Mouse (Mus musculus) ES-Bruce4 (cell line): ENCODE results near the gene Tuba1c. TPM values are rescaled to one million over a fixed set of nuclear protein-coding genes. Genes with fewer than 3 reads are reported as not detected.
"Not testable (repeated sequence)": the region's sequence is repeated elsewhere in the genome, so short reads cannot be mapped to it uniquely, and the experiment has no call there.

Experiments used
- H3K27ac ChIP-seq: 2 replicates; pipeline ENCODE4 v1.5.1; 2012; ENCODE audit warnings: low read length, inconsistent platforms; ENCODE audit not compliant: insufficient read depth
- H3K27me3 ChIP-seq: 2 replicates; pipeline ENCODE4 v1.6.1; 2012; ENCODE audit warnings: mild to moderate bottlenecking, low read length, inconsistent platforms; ENCODE audit not compliant: control insufficient read depth, poor library complexity, insufficient read depth, severe bottlenecking
- H3K36me3 ChIP-seq: 2 replicates; pipeline ENCODE4 v1.6.1; 2012; ENCODE audit warnings: inconsistent platforms, mild to moderate bottlenecking, low read length, moderate library complexity; ENCODE audit not compliant: control insufficient read depth, poor library complexity, insufficient read depth, severe bottlenecking
- H3K4me1 ChIP-seq: one replicate; pipeline ENCODE4 v1.8.1; 2011; ENCODE audit warnings: low read length; ENCODE audit not compliant: control insufficient read depth, insufficient read depth
- H3K4me3 ChIP-seq: 2 replicates; pipeline ENCODE4 v1.5.1; 2011; ENCODE audit warnings: low read depth, mild to moderate bottlenecking, low read length
- H3K9ac ChIP-seq: 2 replicates; pipeline ENCODE4 v1.6.1; 2012; ENCODE audit warnings: low read depth, mild to moderate bottlenecking, inconsistent platforms; ENCODE audit not compliant: poor library complexity, severe bottlenecking
- H3K9me3 ChIP-seq: replicated peaks from 2 replicates; pipeline ENCODE4 v1.6.1; 2012; ENCODE audit warnings: mild to moderate bottlenecking, low read length, inconsistent platforms; ENCODE audit not compliant: control insufficient read depth, poor library complexity, insufficient read depth, severe bottlenecking
- CTCF ChIP-seq: IDR thresholded peaks from one replicate; pipeline ENCODE4 v1.8.1; 2011; ENCODE audit warnings: low read depth, low read length
- EP300 ChIP-seq: IDR thresholded peaks from 2 replicates; pipeline ENCODE4 v1.6.1; 2011; ENCODE audit warnings: low read depth, low read length; ENCODE audit not compliant: insufficient read depth
- POLR2A ChIP-seq: IDR thresholded peaks from one replicate; pipeline ENCODE4 v1.8.1; 2011; ENCODE audit warnings: low read length; ENCODE audit not compliant: insufficient read depth
- polyA plus RNA-seq: library from polyadenylated mRNA; stranded (reverse); fragments of >200 nt; gene quantifications from 2 replicates; pipeline ENCODE4 v1.2.4, GENCODE M21; 2011; ENCODE audit warnings: low read depth; ENCODE audit not compliant: missing spikeins, insufficient read depth, insufficient read length

Tuba1c gene
- polyA plus RNA-seq, 1 experiment, result 407 TPM

DNA sequence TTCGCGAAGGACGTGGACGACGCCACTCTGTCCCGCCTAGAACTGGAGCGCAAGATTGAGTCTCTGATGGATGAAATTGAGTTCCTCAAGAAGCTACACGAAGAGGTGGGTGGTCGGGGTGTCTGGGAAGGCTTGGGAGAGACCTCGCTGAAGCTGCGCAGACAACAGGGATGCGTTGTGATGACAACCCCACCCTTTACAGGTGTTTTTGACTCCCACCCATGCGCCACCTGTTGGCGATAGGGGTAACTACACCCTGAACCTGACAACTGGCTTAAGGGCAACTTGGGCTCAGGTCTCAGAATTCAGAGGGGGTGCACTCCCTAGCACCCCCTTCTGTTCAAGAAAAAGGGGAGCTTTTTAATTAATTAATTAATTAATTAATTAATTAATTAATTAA is 26.6 kb downstream of the Tuba1c start:
- Histone ChIP-seq H3K4me3 (peak overlapping the region; percentile 62), H3K27me3 (0 out of 2 replicates have a peak, but pooled peaks cover 2% of the 10 kb centered on the region), H3K9ac (no peak overlapping the region), H3K4me1 (peaks cover 2% of the 10 kb centered on the region), H3K36me3 (no peaks in the 10 kb centered on the region), H3K9me3 (no peaks in the 10 kb centered on the region), H3K27ac (no peak overlapping the region)
- TF ChIP-seq POLR2A, result no peak
- peak; percentile 52; the same call in 1 of the 2 replicates for TF ChIP-seq EP300
- TF ChIP-seq CTCF, result peak; percentile 82

DNA sequence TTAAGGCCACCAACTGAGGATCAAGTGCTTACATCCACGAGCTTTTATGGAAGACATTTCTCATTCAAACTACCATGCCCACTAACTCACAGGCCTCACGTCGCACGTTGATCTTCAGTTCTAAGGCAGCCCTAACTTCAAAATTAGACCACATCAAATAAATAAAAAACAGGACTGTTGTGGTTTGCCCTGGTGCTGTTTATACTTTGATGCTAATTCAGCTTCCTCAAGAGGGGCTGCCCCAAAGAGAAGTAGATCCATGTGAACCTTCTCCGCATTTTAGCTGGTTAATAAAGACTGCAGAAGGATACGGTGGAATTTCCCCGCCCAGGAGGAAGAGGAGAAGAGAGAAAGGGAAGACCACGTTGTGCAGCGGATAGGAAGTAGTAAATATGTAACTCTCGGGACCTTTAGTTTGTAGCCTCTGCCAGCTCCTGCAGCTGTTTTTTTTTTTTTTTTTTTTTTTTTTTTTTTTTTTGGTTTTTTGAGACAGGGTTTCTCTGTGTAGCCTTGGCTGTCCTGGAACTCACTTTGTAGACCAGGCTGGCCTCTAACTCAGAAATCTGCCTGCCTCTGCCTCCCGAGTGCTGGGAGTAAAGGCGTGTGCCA is 36.0 kb downstream of the Tuba1c start:
- Histone ChIP-seq H3K27ac (no peak overlapping the region), H3K27me3 (no peaks in the 10 kb centered on the region; the same call in 1 of the 2 replicates), H3K9me3 (no peaks in the 10 kb centered on the region), H3K36me3 (no peaks in the 10 kb centered on the region), H3K9ac (no peak overlapping the region), H3K4me1 (no peaks in the 10 kb centered on the region), H3K4me3 (no peak overlapping the region)
- no peak for TF ChIP-seq CTCF
- no peak for TF ChIP-seq EP300
- TF ChIP-seq POLR2A, result no peak

DNA sequence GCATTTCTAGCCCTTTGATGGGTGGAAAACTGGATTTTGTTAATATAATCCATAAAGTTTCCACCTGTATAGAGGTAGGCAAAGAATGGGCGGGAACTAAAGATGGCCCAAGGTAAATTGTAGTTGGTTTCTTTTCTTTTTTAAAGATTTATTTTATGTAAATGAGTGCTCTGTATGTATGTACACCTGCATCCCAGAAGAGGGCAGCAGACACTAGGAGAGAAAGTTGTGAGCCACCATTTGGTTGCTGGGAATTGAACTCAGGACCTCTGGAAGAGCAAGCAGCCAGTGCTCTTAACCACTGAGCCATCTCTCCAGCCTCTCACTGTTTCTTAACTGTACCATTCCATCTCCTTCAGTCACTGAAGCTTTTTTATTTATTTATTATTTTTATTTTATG is 42.3 kb downstream of the Tuba1c start:
- no peak overlapping the region for H3K27ac ChIP-seq
- no peaks in the 10 kb centered on the region for H3K4me1 ChIP-seq
- H3K9ac ChIP-seq, result no peak overlapping the region
- no peaks in the 10 kb centered on the region for H3K27me3 ChIP-seq
- peaks cover 5% of the 10 kb centered on the region for H3K36me3 ChIP-seq
- TF ChIP-seq EP300 (no peak), POLR2A (no peak), CTCF (no peak)
- H3K9me3 ChIP-seq, result no peaks in the 10 kb centered on the region
- H3K4me3 ChIP-seq, result no peak overlapping the region

DNA sequence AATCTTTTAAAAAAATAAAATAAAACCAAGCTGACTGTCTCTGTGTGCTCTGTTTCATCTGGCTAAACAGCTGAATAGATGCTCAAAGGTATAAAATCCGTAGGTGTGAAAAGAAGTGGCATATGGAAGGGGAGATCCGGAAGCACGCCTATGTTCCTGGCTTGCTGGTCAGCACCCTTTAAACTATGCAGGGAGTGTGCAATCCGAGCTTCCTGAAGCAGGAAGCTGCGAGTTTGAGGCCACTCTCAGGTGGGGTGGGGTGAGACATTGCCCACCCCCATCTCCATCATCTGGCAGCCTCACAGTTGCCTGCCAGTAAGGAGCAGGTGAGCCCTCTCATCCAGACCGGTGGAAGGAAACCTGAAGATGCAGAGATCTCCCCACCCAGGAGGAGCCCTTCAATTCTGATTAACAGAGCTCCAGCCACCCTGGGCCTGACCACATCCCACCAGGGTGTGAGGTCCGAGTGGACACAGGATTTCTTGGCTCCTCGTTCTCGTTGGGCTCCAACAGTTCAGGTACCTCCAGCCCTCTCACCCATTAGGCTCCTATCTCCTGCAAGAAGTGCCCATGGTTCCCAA is 44.4 kb downstream of the Tuba1c start, which contains the start of gene Troap:
Gene Troap, plus strand, starts transcription at position 557 of the 581 bp plus-strand sequence.
- H3K9ac ChIP-seq, result peak within 1 kb of the TSS; percentile 83
- H3K9me3 ChIP-seq, result no peaks in the 10 kb centered on the region
- H3K27me3 ChIP-seq, result no peaks in the 10 kb centered on the region
- H3K27ac ChIP-seq, result peak within 1 kb of the TSS; percentile 88
- H3K36me3 ChIP-seq, result peaks cover 18% of the 10 kb centered on the region
- H3K4me1 ChIP-seq, result no peaks in the 10 kb centered on the region
- no peak for TF ChIP-seq EP300
- TF ChIP-seq POLR2A, result peak; percentile 59
- TF ChIP-seq CTCF, result no peak
- peak within 1 kb of the TSS; percentile 92 for H3K4me3 ChIP-seq

DNA sequence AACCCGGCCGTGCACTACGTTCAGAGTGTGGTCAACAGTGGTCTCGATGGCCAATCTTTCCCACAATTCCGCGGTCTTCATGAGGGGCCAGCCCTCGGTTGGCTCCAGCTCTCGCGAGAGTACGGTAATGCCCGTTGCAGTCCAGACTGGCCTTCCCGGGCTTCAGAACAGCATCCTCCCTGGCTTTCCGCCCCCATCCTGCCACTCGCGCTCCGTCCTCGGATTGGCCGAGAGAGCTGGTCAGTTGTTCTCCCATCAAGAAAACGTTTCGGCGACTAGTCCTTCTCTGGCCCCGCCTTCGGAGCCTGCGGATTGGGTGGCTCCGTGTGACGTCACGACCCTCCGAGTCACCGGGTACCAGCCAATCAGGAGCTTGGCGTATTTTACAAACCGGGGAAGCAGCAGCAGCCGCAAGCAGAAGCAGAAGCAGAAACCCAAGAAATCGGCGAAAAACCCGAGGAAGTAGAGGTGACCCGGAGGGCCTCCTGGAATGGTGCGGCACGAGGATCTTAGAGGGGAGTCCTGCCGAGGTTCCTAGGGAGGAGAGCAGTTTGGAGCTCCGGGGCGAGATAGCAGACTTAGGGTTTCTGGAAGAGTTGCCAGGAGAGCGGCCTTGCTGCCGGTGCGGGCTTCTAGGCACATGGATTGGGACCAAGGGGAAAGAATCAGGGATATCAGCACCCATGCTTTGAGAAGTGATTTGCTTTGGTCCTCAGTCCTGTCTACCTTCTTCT is 45.1 kb downstream of the Tuba1c start:
- Histone ChIP-seq H3K9me3 (no peaks in the 10 kb centered on the region), H3K4me1 (no peaks in the 10 kb centered on the region), H3K36me3 (peaks cover 18% of the 10 kb centered on the region), H3K27me3 (no peaks in the 10 kb centered on the region), H3K4me3 (peak overlapping the region; percentile 92), H3K9ac (peak overlapping the region; percentile 83), H3K27ac (peak overlapping the region; percentile 88)
- TF ChIP-seq POLR2A, result peak; percentile 3
- TF ChIP-seq EP300, result no peak

DNA sequence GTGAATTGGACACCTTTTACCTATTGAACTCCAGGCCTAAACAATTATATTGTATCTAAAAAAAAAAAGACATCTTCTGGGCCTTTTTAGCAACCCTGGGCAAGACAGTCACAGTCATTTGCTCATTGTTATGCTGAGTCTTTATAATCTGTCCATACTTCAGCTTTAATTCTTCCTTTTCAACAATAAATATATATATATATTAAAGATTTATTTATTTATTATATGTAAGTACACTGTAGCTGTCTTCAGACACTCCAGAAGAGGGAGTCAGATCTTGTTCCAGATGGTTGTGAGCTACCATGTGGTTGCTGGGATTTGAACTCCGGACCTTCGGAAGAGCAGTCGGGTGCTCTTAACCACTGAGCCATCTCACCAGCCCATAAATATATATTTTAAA is 46.3 kb downstream of the Tuba1c start:
- not testable (repeated sequence) for H3K27ac ChIP-seq, H3K9ac ChIP-seq, H3K4me3 ChIP-seq, H3K9me3 ChIP-seq, H3K4me1 ChIP-seq, H3K27me3 ChIP-seq
- peaks cover 18% of the 10 kb centered on the region for H3K36me3 ChIP-seq
